Mouse (Mus musculus): ENCODE data around the gene Foxn3.

Gene Foxn3

GRCm38 (mm10) chr12:99563219-99564059 lies at the start of gene Foxn3:
TSS of gene Foxn3 (minus strand) at chr12:99563582.
- ChIA-PET POLR2A (interaction anchor here in 2 of 4 experiments (0.6 to 2.2 kb wide), 13 partner anchors 9 to 703 kb away, joined by 3 to 9 read pairs (median 5); no protein-coding TSS in a partner anchor), CTCF (interaction anchor here in 1 of 4 experiments (0.7 kb wide), 2 partner anchors 212 to 264 kb away, joined by 4 to 12 read pairs; no protein-coding TSS in a partner anchor)

- ChIA-PET POLR2A (interaction anchor here in 1 of 4 experiments (0.7 kb wide), 1 partner anchor 23 kb away, joined by 5 read pairs; no protein-coding TSS in a partner anchor), CTCF (no interaction called here)
These were observed 48.9 kb upstream of the Foxn3 start for GRCm38 (mm10) chr12:99612181-99612871.

- ChIA-PET POLR2A (no interaction called here), CTCF (interaction anchor here in 1 of 4 experiments (0.6 kb wide), 1 partner anchor 71 kb away, joined by 3 read pairs; no protein-coding TSS in a partner anchor)
These were observed 47.5 kb upstream of the Foxn3 start for GRCm38 (mm10) chr12:99610868-99611267.

- ChIA-PET POLR2A (interaction anchor here in 1 of 4 experiments (0.7 kb wide), 1 partner anchor 210 kb away, joined by 3 read pairs; no protein-coding TSS in a partner anchor), CTCF (interaction anchor here in 1 of 4 experiments (0.6 kb wide), 1 partner anchor 70 kb away, joined by 3 read pairs; no protein-coding TSS in a partner anchor)
These were observed 46.9 kb upstream of the Foxn3 start for GRCm38 (mm10) chr12:99610069-99610815.

DNA sequence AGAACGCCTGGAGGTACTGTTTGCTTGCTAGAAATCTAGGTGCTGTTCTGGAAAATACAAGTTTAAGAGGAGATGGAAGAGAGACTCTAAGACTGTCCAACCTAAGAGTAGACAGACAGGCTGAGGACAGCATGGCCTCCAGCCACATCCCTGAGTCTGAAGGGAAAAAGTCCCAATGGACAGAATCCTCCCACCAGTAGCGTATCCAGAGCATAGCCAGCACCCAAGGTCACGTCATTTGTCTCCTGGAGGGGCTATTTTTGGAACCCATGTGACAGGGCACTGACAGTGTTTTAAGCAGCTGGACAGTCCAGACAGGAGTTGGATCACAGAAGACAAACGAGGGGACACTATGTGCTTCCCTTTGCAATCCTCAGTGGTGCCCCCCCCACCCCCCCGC lies 46.3 kb upstream of the Foxn3 start:
- CTCF ChIA-PET: no interaction called here
- POLR2A ChIA-PET: interaction anchor here in 2 of 4 experiments (0.6 to 1.3 kb wide), 3 partner anchors 209 to 708 kb away, joined by 3 to 5 read pairs (median 3); partner anchors contain the start of gene Eml5 (in 1 of the 2)

DNA sequence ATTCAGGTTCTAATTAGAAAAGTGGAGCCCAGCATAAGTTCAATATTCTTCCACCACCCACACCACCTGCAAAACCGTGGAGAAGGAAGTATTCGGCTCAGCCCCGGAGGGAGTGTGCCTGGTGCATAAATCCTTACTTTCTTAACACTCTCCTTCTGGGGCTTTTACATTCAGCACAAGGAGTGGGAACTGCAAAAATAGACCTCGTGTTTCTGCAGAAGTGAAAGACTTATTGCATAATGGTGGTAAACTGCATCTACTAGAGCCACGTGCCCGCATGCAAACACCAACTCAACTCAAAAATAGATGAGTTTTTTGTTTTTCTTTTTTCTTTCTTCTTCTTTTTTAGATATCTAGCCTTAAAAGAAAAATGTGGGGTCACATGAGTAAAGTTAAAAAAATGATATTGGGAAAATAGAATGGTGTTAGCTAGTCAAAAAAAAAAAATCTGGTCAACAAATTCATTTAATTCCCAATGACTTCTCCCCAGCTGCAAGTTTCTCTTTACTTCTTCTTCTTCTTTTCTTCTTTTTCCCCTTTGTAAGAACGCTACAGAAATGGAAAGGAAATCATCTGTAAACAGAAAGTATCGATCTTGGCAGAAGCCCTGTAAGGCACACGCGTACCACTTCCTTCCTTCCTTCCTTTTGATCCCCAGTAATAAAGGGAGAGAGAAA lies 45.0 kb upstream of the Foxn3 start:
- ChIA-PET CTCF (no interaction called here), POLR2A (interaction anchor here in 1 of 4 experiments (1.3 kb wide), 1 partner anchor 707 kb away, joined by 3 read pairs; the partner anchor contains the start of gene Eml5)

GRCm38 (mm10) chr12:99603381-99603780 lies 40.0 kb upstream of the Foxn3 start:
- CTCF ChIA-PET: no interaction called here

GRCm38 (mm10) chr12:99601841-99602240 lies 38.5 kb upstream of the Foxn3 start:
- POLR2A ChIA-PET: no interaction called here
- CTCF ChIA-PET: no interaction called here

More at GRCm38 (mm10) chr12:99603381-99603780, 40.0 kb upstream of the Foxn3 start:
- POLR2A ChIA-PET: no interaction called here

GRCm38 (mm10) chr12:99601392-99601791 lies 38.0 kb upstream of the Foxn3 start:
- CTCF ChIA-PET: no interaction called here
- POLR2A ChIA-PET: no interaction called here

DNA sequence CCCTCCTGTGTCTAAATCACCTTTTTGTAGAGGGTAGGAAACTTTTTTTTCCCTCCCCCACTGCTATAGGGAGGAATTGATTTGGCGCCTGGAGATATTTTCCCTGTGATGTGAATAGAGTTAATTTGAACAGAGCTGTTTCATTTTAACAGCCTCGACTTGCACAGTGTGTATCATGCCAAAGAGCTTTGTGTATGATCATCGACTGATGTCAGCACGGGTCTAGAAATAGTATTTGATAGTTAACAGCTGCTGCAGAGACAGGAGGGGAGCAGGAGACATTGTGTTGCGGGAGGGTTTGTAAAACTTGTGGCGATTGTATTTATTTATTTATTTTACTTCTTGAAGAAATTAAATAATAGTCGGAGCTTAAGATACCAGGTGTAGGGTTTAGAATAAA lies 36.2 kb upstream of the Foxn3 start:
- POLR2A ChIA-PET: no interaction called here

GRCm38 (mm10) chr12:99596397-99596796 lies 33.0 kb upstream of the Foxn3 start:
- ChIA-PET POLR2A (no interaction called here), CTCF (no interaction called here)

More for the DNA sequence above, 36.2 kb upstream of the Foxn3 start:
- CTCF ChIA-PET: no interaction called here

GRCm38 (mm10) chr12:99587338-99587737 lies 24.0 kb upstream of the Foxn3 start:
- CTCF ChIA-PET: no interaction called here
- POLR2A ChIA-PET: interaction anchor here in 1 of 4 experiments (0.6 kb wide), 1 partner anchor 25 kb away, joined by 3 read pairs; no protein-coding TSS in a partner anchor

DNA sequence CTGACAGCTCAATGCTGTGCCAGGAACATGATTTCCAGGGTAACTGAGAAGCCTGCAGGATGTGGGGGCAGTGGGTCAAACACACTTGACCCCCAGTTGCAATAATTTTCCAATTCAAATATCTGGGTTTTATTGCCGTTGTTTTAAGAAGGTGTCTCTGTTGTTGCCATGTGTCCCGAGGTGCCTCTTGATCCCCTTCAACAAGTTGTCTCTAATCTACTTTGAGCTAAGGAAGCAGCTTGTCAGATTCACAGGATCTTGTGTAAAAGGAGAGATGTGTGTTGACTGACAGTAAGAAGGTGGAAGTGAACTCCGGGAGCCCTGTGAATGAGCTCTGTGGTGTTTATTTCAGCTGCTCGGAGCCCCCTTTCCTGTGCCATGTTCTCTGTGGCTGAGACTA lies 16.6 kb upstream of the Foxn3 start:
- CTCF ChIA-PET: interaction anchor here in 1 of 4 experiments (0.6 kb wide), 1 partner anchor 333 kb away, joined by 3 read pairs; no protein-coding TSS in a partner anchor
- POLR2A ChIA-PET: interaction anchor here in 1 of 4 experiments (0.6 kb wide), 1 partner anchor 735 kb away, joined by 3 read pairs; no protein-coding TSS in a partner anchor

GRCm38 (mm10) chr12:99576682-99577081 lies 13.3 kb upstream of the Foxn3 start:
- ChIA-PET POLR2A (interaction anchor here in 2 of 4 experiments (0.7 to 1.3 kb wide), 5 partner anchors 9 to 50 kb away, joined by 3 to 6 read pairs (median 3); partner anchors contain the start of gene Foxn3 (in 1 of the 2)), CTCF (no interaction called here)

DNA sequence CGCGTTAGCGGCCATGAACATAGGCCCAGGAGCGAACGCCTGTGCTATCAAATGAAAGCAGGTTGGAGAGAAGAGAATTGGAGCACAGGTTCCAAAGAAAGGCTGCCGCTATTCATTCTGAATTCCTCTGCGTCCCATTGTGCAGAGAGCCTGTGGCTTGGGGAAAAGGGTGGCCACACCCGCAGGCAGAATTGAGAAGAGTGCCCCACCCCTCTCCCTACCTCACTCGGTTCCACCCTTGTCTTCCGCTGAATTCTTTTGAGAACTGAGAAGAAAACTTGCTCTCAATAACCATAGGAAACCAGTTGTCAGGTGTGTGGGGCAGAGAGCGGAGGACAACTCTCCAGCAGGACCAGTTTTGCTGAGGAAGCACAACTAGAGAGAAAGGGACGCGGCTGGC lies 10.9 kb upstream of the Foxn3 start:
- POLR2A ChIA-PET: interaction anchor here in 3 of 4 experiments (0.6 to 2.0 kb wide), 6 partner anchors 11 to 438 kb away, joined by 3 to 6 read pairs (median 4); no protein-coding TSS in a partner anchor
- CTCF ChIA-PET: interaction anchor here in 1 of 4 experiments (0.6 kb wide), 1 partner anchor 347 kb away, joined by 3 read pairs; no protein-coding TSS in a partner anchor

- POLR2A ChIA-PET: interaction anchor here in 1 of 4 experiments (1.3 to 2.0 kb wide), 3 partner anchors 10 to 13 kb away, joined by 4 to 6 read pairs (median 5); no protein-coding TSS in a partner anchor
- CTCF ChIA-PET: no interaction called here
These were observed 9.7 kb upstream of the Foxn3 start for GRCm38 (mm10) chr12:99573036-99573435.

- CTCF ChIA-PET: no interaction called here
- POLR2A ChIA-PET: interaction anchor here in 1 of 4 experiments (1.2 kb wide), 1 partner anchor 13 kb away, joined by 3 read pairs; no protein-coding TSS in a partner anchor
These were observed 8.6 kb upstream of the Foxn3 start for GRCm38 (mm10) chr12:99571999-99572398.
